Mouse (Mus musculus): ENCODE measurements at regions not wholly inside any gene's neighbourhood (a gene's known extent, or its start where the extent isn't known, plus 50 kb on each side); places are given as distances from the start of the nearest gene placed in this dataset.

DNA sequence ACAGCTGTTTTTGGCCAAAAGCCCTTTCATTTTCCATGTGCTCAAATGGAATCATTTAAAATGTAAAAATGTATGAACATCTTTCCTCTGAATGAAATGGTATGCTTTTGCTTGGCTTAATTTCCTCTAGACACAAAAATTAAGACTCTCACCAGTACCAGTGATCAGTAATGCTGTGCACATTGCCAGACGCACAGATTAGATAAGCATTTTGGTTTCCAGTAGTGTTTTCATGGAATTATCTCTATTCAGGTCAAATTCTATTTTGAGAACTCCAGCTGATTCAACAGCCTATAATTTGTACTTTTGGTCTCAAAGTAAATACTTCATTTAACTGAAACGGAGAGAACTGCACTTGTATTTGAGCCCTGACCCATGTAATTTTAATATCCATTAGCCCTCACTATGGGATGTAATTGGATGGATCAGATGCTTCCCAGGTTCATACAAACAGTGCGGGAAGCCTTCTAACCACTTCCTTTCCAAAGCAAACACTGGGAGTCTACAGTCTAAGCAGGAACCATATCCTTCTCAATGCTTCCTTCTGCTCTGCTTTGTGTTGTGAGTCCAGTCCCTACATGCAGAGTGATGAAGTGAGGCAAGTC lies 794.6 kb upstream of the 2610301B20Rik start:
- Histone ChIP-seq H3K9ac (replicated peaks; ENCODE audit: low read length) (no peak overlapping the region), H3K9me3 (replicated peaks; ENCODE audit: control insufficient read depth, low read length) (no peaks in the 10 kb centered on the region), H3K27ac (replicated peaks; ENCODE audit: low read depth, low read length) (no peak overlapping the region), H3K4me1 (ENCODE audit: control insufficient read depth, insufficient read depth, low read length) (no peaks in the 10 kb centered on the region), H3K27me3 (ENCODE audit: control insufficient read depth, insufficient read depth, low read length) (no peaks in the 10 kb centered on the region), H3K36me3 (replicated peaks; ENCODE audit: control insufficient read depth, insufficient read depth, low read depth, low read length) (no peaks in the 10 kb centered on the region), H3K4me2 (ENCODE audit: low read depth, low read length) (no peak overlapping the region), H3K4me3 (ENCODE audit: low read depth, low read length) (no peak overlapping the region)
- ATAC-seq (replicated peaks; ENCODE audit: insufficient number of reproducible peaks, low FRiP score, low TSS enrichment, low read depth): no peak
- DNase-seq (ENCODE audit: low spot score): peak; percentile 2
- 64% methylated on average over 3 of the region's 3 CpGs for WGBS

GRCm38 (mm10) chr4:10114831-10115230 lies 759.5 kb upstream of the 2610301B20Rik start:
- Histone ChIP-seq H3K27me3 (ENCODE audit: control insufficient read depth, insufficient read depth, low read length) (no peaks in the 10 kb centered on the region), H3K4me2 (ENCODE audit: low read depth, low read length) (no peak overlapping the region), H3K9ac (replicated peaks; ENCODE audit: low read length) (no peak overlapping the region), H3K4me3 (ENCODE audit: low read depth, low read length) (no peak overlapping the region), H3K36me3 (replicated peaks; ENCODE audit: control insufficient read depth, insufficient read depth, low read depth, low read length) (no peaks in the 10 kb centered on the region), H3K27ac (replicated peaks; ENCODE audit: low read depth, low read length) (no peak overlapping the region), H3K9me3 (replicated peaks; ENCODE audit: control insufficient read depth, low read length) (no peaks in the 10 kb centered on the region), H3K4me1 (ENCODE audit: control insufficient read depth, insufficient read depth, low read length) (no peaks in the 10 kb centered on the region)
- no peak for ATAC-seq (replicated peaks; ENCODE audit: insufficient number of reproducible peaks, low FRiP score, low TSS enrichment, low read depth)
- WGBS: 74% methylated on average over 4 of the region's 4 CpGs
- DNase-seq (ENCODE audit: low spot score): no peak

DNA sequence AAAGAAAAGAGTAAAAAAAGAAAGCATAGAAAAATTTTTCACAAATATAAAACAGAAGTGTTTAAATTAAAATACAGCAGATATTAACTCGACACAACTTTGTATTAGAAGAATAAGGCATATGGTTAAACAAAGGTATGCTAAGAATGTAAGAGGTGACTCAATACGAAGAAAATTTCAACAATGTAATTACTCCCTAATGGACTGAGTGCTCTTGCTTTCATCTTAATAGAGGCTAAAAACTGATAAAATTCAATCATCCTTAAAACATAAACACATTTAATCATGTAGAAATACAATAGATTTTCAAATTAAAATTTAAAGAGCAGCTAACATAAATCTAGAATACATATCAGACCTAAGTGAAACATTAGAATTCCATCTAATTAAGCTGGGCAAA lies 756.3 kb upstream of the 2610301B20Rik start:
- no peak overlapping the region for H3K4me3 ChIP-seq (ENCODE audit: low read depth, low read length)
- WGBS: 60% methylated on average over 2 of the region's 2 CpGs
- H3K4me2 ChIP-seq (ENCODE audit: low read depth, low read length): no peak overlapping the region
- ATAC-seq (replicated peaks; ENCODE audit: insufficient number of reproducible peaks, low FRiP score, low TSS enrichment, low read depth) (no peak), DNase-seq (ENCODE audit: low spot score) (no peak)
- H3K9me3 ChIP-seq (replicated peaks; ENCODE audit: control insufficient read depth, low read length): no peaks in the 10 kb centered on the region
- H3K9ac ChIP-seq (replicated peaks; ENCODE audit: low read length): no peak overlapping the region
- no peaks in the 10 kb centered on the region for H3K36me3 ChIP-seq (replicated peaks; ENCODE audit: control insufficient read depth, insufficient read depth, low read depth, low read length)
- no peaks in the 10 kb centered on the region for H3K4me1 ChIP-seq (ENCODE audit: control insufficient read depth, insufficient read depth, low read length)
- H3K27ac ChIP-seq (replicated peaks; ENCODE audit: low read depth, low read length): no peak overlapping the region
- H3K27me3 ChIP-seq (ENCODE audit: control insufficient read depth, insufficient read depth, low read length): no peaks in the 10 kb centered on the region

DNA sequence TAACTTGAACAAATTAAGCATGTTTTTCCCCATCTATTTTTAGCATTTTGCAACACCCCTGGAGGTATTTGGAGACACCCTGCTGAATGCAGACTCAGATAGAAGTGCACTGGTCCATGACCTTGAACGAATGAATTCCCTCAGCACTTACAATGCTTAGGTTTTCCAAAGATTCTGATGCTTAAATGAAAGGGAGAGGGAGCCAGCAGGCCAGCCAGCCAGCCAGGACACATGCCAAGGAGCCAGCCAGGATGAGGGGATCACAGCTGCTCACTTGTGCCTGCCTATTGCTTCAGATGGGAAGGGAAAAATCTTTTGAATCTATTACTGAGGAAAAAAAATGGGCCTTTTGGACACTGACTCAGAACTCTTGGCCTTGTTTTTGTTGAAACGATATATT lies 750.0 kb upstream of the 2610301B20Rik start:
- Histone ChIP-seq H3K4me2 (ENCODE audit: low read depth, low read length) (no peak overlapping the region), H3K27me3 (ENCODE audit: control insufficient read depth, insufficient read depth, low read length) (no peaks in the 10 kb centered on the region), H3K9me3 (replicated peaks; ENCODE audit: control insufficient read depth, low read length) (no peaks in the 10 kb centered on the region), H3K4me3 (ENCODE audit: low read depth, low read length) (no peak overlapping the region), H3K36me3 (replicated peaks; ENCODE audit: control insufficient read depth, insufficient read depth, low read depth, low read length) (no peaks in the 10 kb centered on the region), H3K4me1 (ENCODE audit: control insufficient read depth, insufficient read depth, low read length) (no peaks in the 10 kb centered on the region), H3K9ac (replicated peaks; ENCODE audit: low read length) (no peak overlapping the region), H3K27ac (replicated peaks; ENCODE audit: low read depth, low read length) (no peak overlapping the region)
- ATAC-seq (replicated peaks; ENCODE audit: insufficient number of reproducible peaks, low FRiP score, low TSS enrichment, low read depth): no peak
- DNase-seq (ENCODE audit: low spot score): no peak
- 62% methylated on average over 2 of the region's 2 CpGs for WGBS

- H3K36me3 ChIP-seq (replicated peaks; ENCODE audit: control insufficient read depth, insufficient read depth, low read depth, low read length): no peaks in the 10 kb centered on the region
- no peak overlapping the region for H3K9ac ChIP-seq (replicated peaks; ENCODE audit: low read length)
- no peaks in the 10 kb centered on the region for H3K9me3 ChIP-seq (replicated peaks; ENCODE audit: control insufficient read depth, low read length)
- H3K27me3 ChIP-seq (ENCODE audit: control insufficient read depth, insufficient read depth, low read length): no peaks in the 10 kb centered on the region
- WGBS: 64% methylated on average over 6 of the region's 6 CpGs
- no peak for DNase-seq (ENCODE audit: low spot score)
- no peaks in the 10 kb centered on the region for H3K4me1 ChIP-seq (ENCODE audit: control insufficient read depth, insufficient read depth, low read length)
- H3K4me3 ChIP-seq (ENCODE audit: low read depth, low read length): no peak overlapping the region
- no peak overlapping the region for H3K27ac ChIP-seq (replicated peaks; ENCODE audit: low read depth, low read length)
- H3K4me2 ChIP-seq (ENCODE audit: low read depth, low read length): no peak overlapping the region
- ATAC-seq (replicated peaks; ENCODE audit: insufficient number of reproducible peaks, low FRiP score, low TSS enrichment, low read depth): no peak
These were observed 732.9 kb upstream of the 2610301B20Rik start for GRCm38 (mm10) chr4:10141238-10141934.

DNA sequence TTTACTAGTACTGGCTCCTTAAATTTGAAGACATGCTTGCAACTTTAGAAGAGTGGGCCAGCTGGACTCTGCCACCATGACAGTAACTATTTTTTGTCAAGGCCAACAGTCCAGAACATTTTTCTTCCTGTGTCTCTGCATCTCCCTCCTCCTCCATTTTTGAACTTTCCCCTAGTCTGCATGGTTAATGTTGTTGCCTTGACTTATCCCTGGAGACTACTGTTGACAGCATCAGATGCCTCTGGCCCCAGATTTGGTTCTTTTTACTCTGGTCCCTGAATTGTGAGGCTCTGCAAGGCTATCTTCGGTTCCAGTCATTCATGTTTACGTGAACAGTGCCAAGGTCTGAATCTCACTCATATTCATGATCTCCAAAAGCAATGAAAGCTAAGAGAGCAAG lies 724.4 kb upstream of the 2610301B20Rik start:
- Histone ChIP-seq H3K4me2 (ENCODE audit: low read depth, low read length) (no peak overlapping the region), H3K9me3 (replicated peaks; ENCODE audit: control insufficient read depth, low read length) (no peaks in the 10 kb centered on the region), H3K27ac (replicated peaks; ENCODE audit: low read depth, low read length) (no peak overlapping the region), H3K4me3 (ENCODE audit: low read depth, low read length) (no peak overlapping the region), H3K4me1 (ENCODE audit: control insufficient read depth, insufficient read depth, low read length) (no peaks in the 10 kb centered on the region), H3K27me3 (ENCODE audit: control insufficient read depth, insufficient read depth, low read length) (no peaks in the 10 kb centered on the region), H3K9ac (replicated peaks; ENCODE audit: low read length) (no peak overlapping the region), H3K36me3 (replicated peaks; ENCODE audit: control insufficient read depth, insufficient read depth, low read depth, low read length) (no peaks in the 10 kb centered on the region)
- WGBS: 73% methylated on average over 2 of the region's 2 CpGs
- DNase-seq (ENCODE audit: low spot score): no peak
- ATAC-seq (replicated peaks; ENCODE audit: insufficient number of reproducible peaks, low FRiP score, low TSS enrichment, low read depth): no peak

- Histone ChIP-seq H3K27ac (replicated peaks; ENCODE audit: low read depth, low read length) (no peak overlapping the region), H3K4me2 (ENCODE audit: low read depth, low read length) (no peak overlapping the region), H3K4me3 (ENCODE audit: low read depth, low read length) (no peak overlapping the region), H3K9me3 (replicated peaks; ENCODE audit: control insufficient read depth, low read length) (no peaks in the 10 kb centered on the region), H3K27me3 (ENCODE audit: control insufficient read depth, insufficient read depth, low read length) (no peaks in the 10 kb centered on the region), H3K4me1 (ENCODE audit: control insufficient read depth, insufficient read depth, low read length) (no peaks in the 10 kb centered on the region), H3K9ac (replicated peaks; ENCODE audit: low read length) (no peak overlapping the region), H3K36me3 (replicated peaks; ENCODE audit: control insufficient read depth, insufficient read depth, low read depth, low read length) (no peaks in the 10 kb centered on the region)
- peak; percentile 69 for DNase-seq (ENCODE audit: low spot score)
- ATAC-seq (replicated peaks; ENCODE audit: insufficient number of reproducible peaks, low FRiP score, low TSS enrichment, low read depth): no peak
- 18% methylated on average over 2 of the region's 2 CpGs for WGBS
These were observed 723.8 kb upstream of the 2610301B20Rik start for GRCm38 (mm10) chr4:10150501-10150900.

DNA sequence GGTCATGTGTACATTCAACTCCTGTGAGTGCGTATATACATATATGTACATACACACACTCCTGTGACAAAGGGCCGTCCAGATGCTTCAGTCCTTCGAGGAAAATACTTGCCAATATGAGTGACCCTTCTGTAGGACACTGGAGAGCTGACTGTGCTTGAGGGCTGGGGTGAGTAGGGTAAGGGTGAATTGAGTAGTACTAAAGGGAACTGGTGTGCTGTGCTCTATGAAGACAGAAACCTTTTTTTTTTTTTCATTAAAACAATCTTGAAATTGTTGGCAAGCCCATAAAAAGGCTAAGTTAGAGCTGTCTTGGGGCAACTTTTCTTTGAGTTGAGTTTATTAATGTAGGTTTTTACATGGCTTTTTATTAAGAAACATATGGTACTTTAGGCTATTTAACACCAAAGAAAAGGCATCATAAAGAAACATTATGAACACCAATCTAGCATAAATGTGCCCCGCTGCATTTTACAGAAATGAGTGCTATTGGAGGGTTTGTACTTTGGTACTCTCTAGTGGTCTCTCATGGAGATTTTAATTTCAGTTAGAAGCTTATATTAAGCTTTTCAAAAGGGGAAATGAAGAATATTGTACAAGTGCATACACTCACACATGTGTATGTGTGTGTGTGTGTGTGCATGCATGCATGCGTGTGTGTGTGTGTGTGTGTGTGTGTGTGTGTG lies 718.5 kb upstream of the 2610301B20Rik start:
- ATAC-seq (replicated peaks; ENCODE audit: insufficient number of reproducible peaks, low FRiP score, low TSS enrichment, low read depth) (no peak), DNase-seq (ENCODE audit: low spot score) (no peak)
- Histone ChIP-seq H3K4me2 (ENCODE audit: low read depth, low read length) (no peak overlapping the region), H3K36me3 (replicated peaks; ENCODE audit: control insufficient read depth, insufficient read depth, low read depth, low read length) (no peaks in the 10 kb centered on the region), H3K4me3 (ENCODE audit: low read depth, low read length) (no peak overlapping the region), H3K27me3 (ENCODE audit: control insufficient read depth, insufficient read depth, low read length) (no peaks in the 10 kb centered on the region), H3K9me3 (replicated peaks; ENCODE audit: control insufficient read depth, low read length) (no peaks in the 10 kb centered on the region), H3K4me1 (ENCODE audit: control insufficient read depth, insufficient read depth, low read length) (no peaks in the 10 kb centered on the region), H3K9ac (replicated peaks; ENCODE audit: low read length) (no peak overlapping the region), H3K27ac (replicated peaks; ENCODE audit: low read depth, low read length) (no peak overlapping the region)
- WGBS: 88% methylated on average over 5 of the region's 5 CpGs
